Mouse (Mus musculus) embryo, embryonic 9.5 days (tissue): ENCODE data around the gene Wscd1.
"Not testable (repeated sequence)": the region's sequence is repeated elsewhere in the genome, so short reads cannot be mapped to it uniquely, and the experiment has no call there.

Source experiments
- DNase-seq: peaks from one replicate; pipeline ENCODE4 v3.0.0-alpha.2; 2017; ENCODE audit errors: extremely low spot score

The Wscd1 gene

GRCm38 (mm10) chr11:71769744-71770143 lies 20.0 kb downstream of the Wscd1 start:
- DNase-seq, result no peak

DNA sequence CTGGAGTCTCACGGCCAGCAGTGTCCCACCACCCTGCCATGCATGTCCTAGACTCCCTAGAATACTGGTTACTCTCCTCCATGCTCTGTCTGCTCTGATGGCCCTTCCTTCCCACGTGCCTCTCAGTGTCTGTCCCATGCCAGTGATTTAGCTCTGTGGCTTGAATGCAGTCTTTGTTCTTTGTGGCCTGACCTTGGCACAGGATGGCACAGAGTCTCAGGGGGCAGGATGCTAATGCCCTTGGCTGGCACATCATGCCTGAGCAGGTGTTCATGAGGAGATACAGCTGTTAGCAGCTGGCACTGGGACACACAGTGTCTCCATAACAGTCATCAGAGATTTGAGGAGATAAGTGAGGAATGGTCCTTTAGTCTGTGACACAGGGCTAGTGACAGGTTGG lies 20.8 kb downstream of the Wscd1 start:
- no peak for DNase-seq

DNA sequence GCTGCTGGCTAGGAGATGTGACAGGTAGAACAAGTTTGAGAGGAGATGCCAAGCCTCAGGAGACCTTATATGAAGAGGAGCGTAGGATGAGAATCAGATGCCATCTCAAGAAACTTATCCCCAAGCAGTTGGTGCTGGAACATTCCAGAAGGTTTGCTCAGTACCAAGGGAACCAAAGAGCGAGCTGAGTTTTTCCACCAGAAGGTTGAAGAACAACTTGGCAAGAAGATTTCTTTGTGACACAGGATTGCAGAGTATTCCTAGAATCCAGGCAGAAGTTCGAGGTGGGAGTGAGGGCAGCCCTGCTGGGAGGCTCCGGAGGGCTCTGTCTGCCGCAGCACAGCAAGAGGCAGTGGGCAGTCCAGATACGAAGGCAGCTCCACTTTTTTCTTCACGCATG lies 21.4 kb downstream of the Wscd1 start:
- no peak for DNase-seq

- no peak for DNase-seq
Measured at GRCm38 (mm10) chr11:71772056-71772455, 22.3 kb downstream of the Wscd1 start.

DNA sequence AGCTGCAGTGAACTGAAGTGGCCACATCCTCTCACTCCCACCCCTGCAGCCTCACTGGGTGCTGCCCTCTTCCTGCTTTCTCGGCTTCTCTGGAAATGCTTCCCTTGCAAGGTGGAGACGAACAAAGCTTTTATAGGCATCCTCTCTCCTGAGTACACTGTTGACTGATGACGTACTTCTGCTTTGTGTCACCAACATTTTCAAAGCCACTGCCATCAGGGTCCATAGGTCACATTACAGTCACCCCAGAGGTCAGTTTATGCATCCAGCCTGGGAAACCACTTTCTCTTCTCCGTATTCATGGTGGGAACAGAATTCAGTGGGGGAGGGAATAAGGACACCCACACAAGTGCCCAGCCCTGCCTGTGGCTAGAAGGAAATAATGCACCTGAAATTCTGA lies 23.1 kb downstream of the Wscd1 start:
- DNase-seq, result no peak

DNA sequence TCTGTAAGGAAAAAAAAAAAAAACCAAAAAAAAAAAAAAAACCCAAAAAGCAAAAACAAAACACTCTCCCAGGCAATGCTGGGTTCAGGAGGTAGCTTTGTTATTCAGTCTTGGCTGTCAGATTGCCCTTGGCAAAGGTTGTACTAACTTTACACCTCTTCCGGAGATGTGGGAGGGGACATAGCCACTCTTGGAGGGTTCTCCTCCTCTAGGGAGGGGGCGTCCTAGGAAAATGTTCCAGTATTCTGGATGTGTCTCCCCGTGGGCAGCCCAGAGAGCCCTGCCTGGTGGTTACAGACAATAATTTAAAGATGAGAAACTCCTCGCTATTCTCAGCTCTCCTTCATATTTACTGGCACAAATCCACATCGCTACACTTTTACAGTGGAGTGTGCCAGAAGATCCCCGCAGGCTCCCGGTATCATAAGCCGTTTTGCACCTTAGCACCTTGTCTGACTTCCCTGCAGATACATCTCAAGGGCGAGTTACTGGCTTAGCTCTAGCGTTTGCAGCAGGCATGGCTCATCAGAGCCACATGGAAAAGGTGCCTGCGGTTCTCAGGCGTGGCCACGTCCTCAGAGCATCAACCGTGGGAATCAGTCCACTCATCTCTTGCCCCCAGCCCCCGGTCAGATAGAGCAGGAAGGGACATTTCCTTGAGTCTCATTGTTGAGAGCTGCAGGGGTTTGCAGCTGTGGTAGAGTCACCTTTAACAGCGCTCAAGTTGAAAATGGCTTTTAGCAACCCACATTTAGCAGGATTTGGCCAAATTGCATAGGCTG lies 24.5 kb downstream of the Wscd1 start:
- no peak for DNase-seq

DNA sequence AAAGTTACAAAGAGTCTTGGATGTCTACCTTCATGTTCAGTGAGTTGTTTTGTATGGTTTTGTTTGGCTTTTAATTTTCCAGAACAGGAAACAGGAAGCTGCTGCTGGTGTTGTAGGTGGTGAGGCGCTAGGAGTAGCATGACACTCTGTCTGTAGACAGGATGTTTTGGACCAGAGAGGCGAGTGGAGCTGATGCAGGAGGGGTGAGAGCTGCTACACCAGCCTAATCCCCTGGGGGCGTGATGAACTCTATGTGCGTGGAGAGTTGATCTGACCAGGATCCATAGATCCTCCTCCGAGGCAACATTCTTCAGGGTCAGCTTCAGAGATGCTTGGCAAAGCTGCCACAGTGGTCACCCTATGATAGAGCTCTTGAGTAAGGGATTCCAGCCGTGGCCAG lies 25.3 kb downstream of the Wscd1 start:
- no peak for DNase-seq

DNA sequence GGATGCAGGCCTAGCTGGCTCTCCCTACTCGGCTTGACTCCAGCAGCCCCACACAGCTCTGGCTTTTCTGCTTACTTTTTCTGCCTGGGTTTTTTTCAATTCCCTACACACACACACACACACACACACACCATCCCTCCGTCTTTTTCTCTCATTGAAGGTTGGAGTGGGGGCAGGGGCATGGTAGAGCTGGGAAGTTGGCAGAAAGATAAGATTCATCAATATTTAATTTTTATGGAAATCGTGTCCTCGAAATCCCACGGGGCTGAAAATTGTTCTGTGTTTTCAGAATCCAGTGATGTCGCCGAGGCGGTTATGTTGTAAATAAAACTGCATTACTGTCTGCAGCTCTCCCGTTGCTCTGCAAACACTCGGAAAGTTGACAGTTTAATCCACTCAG lies 29.9 kb downstream of the Wscd1 start:
- DNase-seq, result no peak

- no peak for DNase-seq
Measured at GRCm38 (mm10) chr11:71781737-71782354, 32.1 kb downstream of the Wscd1 start.

- DNase-seq, result no peak
Measured at GRCm38 (mm10) chr11:71785499-71785898, 35.8 kb downstream of the Wscd1 start.

DNA sequence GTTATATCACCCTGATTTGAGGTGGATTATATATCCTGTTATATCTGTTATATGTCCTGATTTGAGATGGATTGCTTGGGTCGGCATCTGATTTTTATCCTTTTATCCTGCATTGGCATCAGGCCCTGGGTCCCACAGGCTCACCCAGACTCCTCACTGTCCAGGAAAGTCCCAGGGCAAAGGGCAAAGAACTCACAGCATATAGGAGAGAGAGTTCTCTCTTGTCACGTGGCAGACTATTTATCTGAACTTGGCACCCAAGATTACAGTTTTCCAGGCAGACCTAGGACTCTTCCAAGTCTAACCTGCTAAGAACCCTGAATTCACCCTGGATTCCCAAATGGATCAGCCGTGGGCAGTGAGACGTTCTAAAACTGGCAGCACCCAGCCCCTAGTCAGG lies 38.5 kb downstream of the Wscd1 start:
- DNase-seq, result no peak

DNA sequence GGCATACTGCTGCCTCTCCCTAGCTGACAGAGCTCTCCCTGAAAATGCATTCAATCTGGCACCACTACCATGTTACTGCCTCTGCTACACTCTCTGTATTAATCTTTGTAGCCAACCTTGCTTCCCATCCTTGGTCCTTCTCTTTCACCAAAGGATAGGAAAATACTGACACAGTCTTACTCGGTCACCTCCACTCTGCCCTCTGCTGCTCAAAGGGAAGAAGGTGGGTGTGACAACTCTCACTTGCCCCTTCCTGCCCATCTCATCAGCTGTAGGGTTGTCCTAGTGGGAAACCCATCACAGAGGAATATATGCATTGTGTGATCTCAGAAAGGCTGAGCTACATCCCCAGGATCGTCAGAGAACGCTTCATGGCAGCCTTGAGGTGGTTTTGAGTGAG lies 40.5 kb downstream of the Wscd1 start:
- DNase-seq, result no peak

DNA sequence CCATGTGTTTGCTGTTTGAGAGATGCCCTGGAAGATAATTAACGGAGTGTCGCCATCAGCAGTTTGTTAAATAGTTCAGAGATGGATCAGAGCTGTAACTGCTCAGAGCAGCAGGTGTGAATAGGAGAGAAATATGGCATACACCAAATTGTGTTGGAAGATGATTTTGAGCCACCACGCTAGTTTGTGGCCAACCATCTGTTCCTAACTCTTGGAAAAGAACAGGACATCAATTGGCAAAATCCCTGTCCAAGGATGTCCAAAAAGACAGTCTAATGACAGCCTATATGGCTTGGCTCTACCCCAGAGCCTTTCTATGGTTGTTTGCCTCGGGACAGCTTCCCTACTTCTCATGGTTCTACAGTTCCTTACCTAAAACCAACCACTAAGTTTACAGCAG lies 49.5 kb downstream of the Wscd1 start:
- no peak for DNase-seq

DNA sequence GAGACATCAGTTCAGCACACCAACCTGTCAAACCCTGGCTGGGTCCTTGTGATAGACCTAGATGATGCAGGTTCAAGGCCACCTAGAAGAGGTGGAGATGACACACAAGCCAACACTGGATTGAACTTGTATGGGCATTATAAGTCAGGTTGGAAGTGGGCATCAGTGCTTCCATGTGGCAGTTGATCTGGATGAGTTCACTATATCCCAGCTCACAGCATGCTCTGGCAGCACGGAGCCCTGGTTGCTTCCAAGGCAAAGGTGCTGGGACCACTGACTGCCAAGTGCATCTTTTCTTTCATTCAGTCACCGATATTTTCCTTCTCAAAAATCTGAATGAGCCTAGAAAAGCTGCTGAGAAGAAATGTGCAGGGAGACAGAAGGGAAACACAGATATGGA lies 58.8 kb downstream of the Wscd1 start:
- no peak for DNase-seq

DNA sequence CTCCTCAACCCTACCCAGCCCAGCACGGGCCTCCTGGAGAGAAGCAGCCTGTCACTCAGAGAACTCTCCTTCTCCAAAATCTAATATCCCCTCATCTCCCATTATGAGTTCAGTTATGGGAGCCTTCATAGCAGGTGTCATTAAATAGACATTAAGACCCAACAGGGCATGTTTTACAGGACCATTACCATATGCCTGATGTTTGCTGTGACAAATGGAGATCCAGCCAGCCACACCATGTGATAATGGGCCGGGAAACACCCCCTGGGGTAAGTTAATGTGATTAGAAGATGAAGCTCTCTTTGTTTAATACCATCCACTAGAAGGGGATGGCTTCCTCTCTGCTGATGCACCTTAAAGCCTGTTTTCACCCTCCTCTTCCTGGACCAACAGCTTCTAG lies 62.1 kb downstream of the Wscd1 start:
- DNase-seq, result no peak

DNA sequence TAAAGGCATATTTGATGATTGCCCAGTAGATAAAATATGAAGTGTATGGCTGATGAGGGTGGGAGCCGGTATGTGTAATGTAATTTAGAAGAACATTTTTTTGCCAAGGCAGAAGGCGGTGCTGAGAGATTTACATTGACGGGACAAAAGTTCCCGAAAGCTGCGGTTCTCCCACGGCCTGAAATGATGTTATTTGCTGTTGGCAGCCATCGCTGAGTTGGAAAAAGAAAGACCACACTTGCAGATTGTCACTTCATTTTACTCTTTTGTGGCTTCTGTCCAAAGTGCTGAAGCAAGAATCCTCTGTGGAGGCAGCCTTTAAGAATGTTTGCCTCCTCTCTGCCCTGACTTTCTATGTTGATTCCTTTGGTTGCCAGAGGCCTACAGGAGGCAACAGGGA lies 63.2 kb downstream of the Wscd1 start:
- no peak for DNase-seq

- no peak for DNase-seq
Measured at GRCm38 (mm10) chr11:71814511-71814910, 64.8 kb downstream of the Wscd1 start.

GRCm38 (mm10) chr11:71815326-71815725 lies 65.6 kb downstream of the Wscd1 start:
- no peak for DNase-seq

- DNase-seq, result no peak
Measured at GRCm38 (mm10) chr11:71816918-71817317, 67.2 kb downstream of the Wscd1 start.

DNA sequence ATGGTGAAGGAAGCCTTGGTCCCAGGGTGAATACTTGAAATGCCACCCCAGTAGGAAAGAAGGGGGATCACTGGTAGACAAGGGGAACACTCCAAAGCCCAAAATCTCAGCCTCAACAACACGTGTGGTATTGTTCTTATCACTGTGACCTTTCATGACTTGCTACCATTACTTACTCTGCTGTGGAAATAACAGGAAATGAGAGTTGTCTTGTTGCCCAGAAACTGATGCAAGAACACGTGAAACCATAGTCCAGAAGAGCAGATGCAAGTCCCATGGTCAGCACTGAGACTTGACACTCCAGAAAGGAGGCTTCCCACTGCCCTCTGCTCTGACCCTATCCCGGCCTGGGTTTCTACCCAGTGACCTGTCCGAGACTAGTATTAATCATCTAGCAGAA lies 67.6 kb downstream of the Wscd1 start:
- DNase-seq, result no peak

DNA sequence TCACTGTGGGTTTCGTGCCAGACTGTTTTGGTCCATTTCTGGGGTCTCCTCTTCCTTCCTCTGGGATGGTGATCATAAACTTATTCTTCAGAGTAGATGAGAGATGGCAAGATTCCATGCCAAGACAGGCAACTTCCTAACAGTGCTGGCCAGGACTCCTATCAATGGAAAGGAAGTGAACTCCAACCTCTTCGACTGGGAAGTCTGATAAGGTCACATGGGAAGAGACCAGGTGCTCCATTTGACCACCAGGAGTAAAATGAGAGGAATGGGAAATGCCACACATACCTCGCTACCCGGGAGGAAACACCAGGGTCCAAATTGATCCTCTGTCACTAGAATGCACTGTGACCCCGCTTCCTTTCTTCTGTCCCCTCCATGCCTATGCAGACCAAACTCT lies 68.4 kb downstream of the Wscd1 start:
- DNase-seq, result no peak

GRCm38 (mm10) chr11:71819901-71820300 lies 70.2 kb downstream of the Wscd1 start:
- no peak for DNase-seq

GRCm38 (mm10) chr11:71820847-71821246 lies 71.1 kb downstream of the Wscd1 start:
- DNase-seq, result no peak

DNA sequence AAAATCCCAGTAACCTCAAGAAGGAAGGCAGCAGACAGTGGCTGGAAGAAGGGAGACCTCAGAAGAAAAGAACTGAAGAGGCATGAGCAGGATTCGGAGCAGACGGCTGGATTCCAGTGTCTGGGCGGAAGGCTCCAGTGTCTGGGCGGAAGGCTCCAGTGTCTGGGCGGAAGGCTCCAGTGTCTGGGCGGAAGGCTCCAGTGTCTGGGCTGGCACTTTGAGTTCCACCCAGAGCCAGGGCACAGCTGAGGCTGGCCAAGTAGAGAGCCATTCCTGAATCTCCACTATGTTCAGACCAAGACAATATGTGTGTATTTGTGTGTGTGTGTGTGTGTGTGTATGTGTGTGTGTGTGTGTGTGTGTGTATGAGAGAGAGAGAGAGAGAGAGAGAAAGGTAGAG lies 71.8 kb downstream of the Wscd1 start:
- DNase-seq, result not testable (repeated sequence)
